Mouse (Mus musculus) monocyte, adult 59 days (primary cell): ENCODE measurements around the gene Iqschfp. TPM values are rescaled to one million over a fixed set of nuclear protein-coding genes. Genes with fewer than 3 reads are reported as not detected.

ENCODE experiments used
- total RNA-seq, 2 experiments: library from RNA; stranded (reverse); gene quantifications; one replicate each; pipeline ENCODE4 v1.2.4; 2023

The Iqschfp gene
- not detected for total RNA-seq

DNA sequence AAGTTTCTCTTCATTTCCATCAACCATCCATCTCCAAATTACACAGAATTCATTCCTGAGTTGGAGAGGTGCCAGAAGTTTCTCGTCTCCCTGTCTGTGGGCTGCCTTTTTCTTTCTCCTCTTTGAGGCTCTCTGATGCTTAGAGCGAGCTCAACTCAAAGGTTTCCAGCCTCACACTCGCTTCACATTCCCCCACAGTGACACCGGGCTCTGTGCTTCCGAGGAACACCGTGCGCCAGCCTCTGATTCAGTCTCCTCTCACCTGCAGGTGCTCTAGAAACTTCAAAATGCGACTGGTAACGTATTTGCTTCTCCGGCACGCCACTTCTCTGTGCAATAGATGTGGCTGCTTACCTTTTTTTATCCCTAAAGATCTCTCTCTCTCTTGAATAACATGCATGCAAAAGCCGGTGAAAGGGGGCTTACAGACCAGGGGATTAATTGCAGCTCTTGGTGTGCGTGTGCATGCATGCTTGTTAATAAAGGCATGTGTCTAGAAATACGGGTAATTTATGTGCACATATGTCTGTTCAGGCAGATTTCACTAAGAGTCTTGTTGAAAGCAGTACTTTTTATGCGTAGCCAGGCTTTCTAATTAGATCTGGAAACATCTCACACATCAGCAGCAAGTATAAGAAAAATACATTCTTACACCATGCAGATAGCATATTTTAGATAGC is at the start of gene Iqschfp, which contains the start of gene Iqcj:
Gene Iqschfp (plus strand): TSS at position 207 of the 680 bp plus-strand sequence.
Gene Iqcj (plus strand): TSS at position 195 of the 680 bp plus-strand sequence.

GRCm38 (mm10) chr3:68064731-68065130 is 172.7 kb downstream of the Iqschfp start, which contains the start of gene Schip1:
Gene Schip1, plus strand, starts transcription at chr3:68064802.

Other genes with a start within 250 kb of the Iqschfp start
- not detected for gene Iqcj, start within 50 bp of the Iqschfp start, total RNA-seq
- gene Schip1, start 172.6 kb downstream of the Iqschfp start, total RNA-seq, result under 1 TPM in 1 of 2 experiments, not detected in 1; 0.58 TPM